Mouse (Mus musculus) CH12.LX (cell line): ENCODE measurements around the gene Mamstr. TPM values are rescaled to one million over a fixed set of nuclear protein-coding genes. Genes with fewer than 3 reads are reported as not detected.

Source experiments
- DNase-seq: peaks from one replicate; pipeline ENCODE4 v3.0.0-alpha.2; 2013; ENCODE audit errors: extremely low read depth
- H3K27ac ChIP-seq: 2 replicates; pipeline ENCODE4 v1.5.1; 2012; ENCODE audit warnings: low read depth, mild to moderate bottlenecking, control low read depth, moderate library complexity; ENCODE audit not compliant: insufficient read depth
- H3K27me3 ChIP-seq: replicated peaks from 2 replicates; pipeline ENCODE3; 2012; ENCODE audit warnings: inconsistent platforms
- H3K36me3 ChIP-seq, 2 experiments: replicated peaks in 1 of 2; 2 replicates each; pipeline versions ENCODE3 to v1.6.1; 2012; ENCODE audit warnings: inconsistent platforms in 1 of 2, low read length in 1 of 2, mild to moderate bottlenecking in 1 of 2, mixed read lengths in 1 of 2, moderate library complexity in 1 of 2; ENCODE audit not compliant: control insufficient read depth in 1 of 2, insufficient read depth in 1 of 2
- H3K4me1 ChIP-seq, 2 experiments: 2 replicates each; pipeline ENCODE4 v1.6.1; 2012; ENCODE audit warnings: inconsistent platforms in 1 of 2, moderate library complexity in 1 of 2; ENCODE audit not compliant: insufficient read depth in 2 of 2, control insufficient read depth in 1 of 2
- H3K4me2 ChIP-seq: 2 replicates; pipeline ENCODE4 v1.6.1; 2012; ENCODE audit warnings: low read depth, mild to moderate bottlenecking, control low read depth; ENCODE audit not compliant: poor library complexity, insufficient read depth, severe bottlenecking
- H3K4me3 ChIP-seq, 3 experiments: fragments of 150-350 bp in 1 of 3; sonication (generic) in 1 of 3; replicated peaks in 1 of 3; 2 replicates each; pipeline versions ENCODE3 to v1.5.1; 2011 to 2012; ENCODE audit warnings: low read depth in 2 of 3, low read length in 2 of 3, mild to moderate bottlenecking in 2 of 3, moderate library complexity in 2 of 3, control low read depth in 1 of 3, improper control_type of control experiment in 1 of 3, inconsistent platforms in 1 of 3, mixed read lengths in 1 of 3; ENCODE audit not compliant: poor library complexity in 1 of 3
- H3K79me2 ChIP-seq: replicated peaks from 2 replicates; pipeline ENCODE4 v1.6.1; 2012; ENCODE audit warnings: mild to moderate bottlenecking, moderate library complexity; ENCODE audit not compliant: control insufficient read depth, poor library complexity, insufficient read depth, severe bottlenecking; ENCODE audit errors: extremely low read depth
- H3K9ac ChIP-seq: 2 replicates; pipeline ENCODE4 v1.6.1; 2012; ENCODE audit warnings: low read depth, mild to moderate bottlenecking, control low read depth, moderate library complexity; ENCODE audit not compliant: insufficient read depth
- H3K9me3 ChIP-seq: replicated peaks from 2 replicates; pipeline ENCODE3; 2012; ENCODE audit warnings: low read length, inconsistent platforms, mixed read lengths
- CHD1 ChIP-seq: IDR thresholded peaks from 2 replicates; pipeline ENCODE4 v1.6.1; 2012; ENCODE audit warnings: low read depth, low read length, improper control_type of control experiment, inconsistent platforms
- CTCF ChIP-seq, 2 experiments: IDR thresholded peaks in 1 of 2; conservative IDR thresholded peaks in 1 of 2; 2 replicates each; pipeline ENCODE4 v1.5.1; 2011 to 2012; ENCODE audit warnings: low read depth in 2 of 2, low read length in 2 of 2, improper control_type of control experiment in 1 of 2, inconsistent platforms in 1 of 2, mild to moderate bottlenecking in 1 of 2, moderate library complexity in 1 of 2
- E2F4 ChIP-seq: IDR thresholded peaks from 2 replicates; pipeline ENCODE4 v1.6.1; 2011; ENCODE audit warnings: low read depth, low read length, improper control_type of control experiment; ENCODE audit not compliant: insufficient replicate concordance
- ELF1 ChIP-seq: IDR thresholded peaks from 2 replicates; pipeline ENCODE4 v1.6.1; 2014; ENCODE audit warnings: low read depth, mild to moderate bottlenecking, inconsistent platforms, low read length, improper control_type of control experiment
- EP300 ChIP-seq: IDR thresholded peaks from 2 replicates; pipeline ENCODE4 v1.6.1; 2011; ENCODE audit warnings: low read length, improper control_type of control experiment
- HCFC1 ChIP-seq: IDR thresholded peaks from 2 replicates; pipeline ENCODE4 v1.6.1; 2012; ENCODE audit warnings: low read depth, mild to moderate bottlenecking, inconsistent platforms, low read length, improper control_type of control experiment
- JUN ChIP-seq: IDR thresholded peaks from 2 replicates; pipeline ENCODE4 v1.6.1; 2011; ENCODE audit warnings: low read depth, mild to moderate bottlenecking, low read length, improper control_type of control experiment, moderate library complexity; ENCODE audit not compliant: insufficient read depth
- MEF2A ChIP-seq: IDR thresholded peaks from 2 replicates; pipeline ENCODE4 v1.6.1; 2014; ENCODE audit warnings: low read depth, mild to moderate bottlenecking, inconsistent platforms, low read length, improper control_type of control experiment, borderline replicate concordance
- MXI1 ChIP-seq: IDR thresholded peaks from 2 replicates; pipeline ENCODE4 v1.6.1; 2011; ENCODE audit warnings: mild to moderate bottlenecking, low read depth, low read length, improper control_type of control experiment
- MYC ChIP-seq: IDR thresholded peaks from 2 replicates; pipeline ENCODE4 v1.6.1; 2011; ENCODE audit warnings: low read depth, mild to moderate bottlenecking, improper control_type of control experiment, low read length
- NELFE ChIP-seq: IDR thresholded peaks from 2 replicates; pipeline ENCODE4 v1.6.1; 2011; ENCODE audit warnings: low read depth, low read length, improper control_type of control experiment
- NRF1 ChIP-seq: IDR thresholded peaks from 2 replicates; pipeline ENCODE4 v1.6.1; 2014; ENCODE audit warnings: low read depth, mild to moderate bottlenecking, inconsistent platforms, low read length, improper control_type of control experiment, moderate library complexity
- PAX5 ChIP-seq: IDR thresholded peaks from 2 replicates; pipeline ENCODE4 v1.6.1; 2012; ENCODE audit warnings: low read length, inconsistent platforms, mixed read lengths
- POLR2A ChIP-seq: IDR thresholded peaks from 2 replicates; pipeline ENCODE4 v1.6.1; 2011; ENCODE audit warnings: low read depth, mild to moderate bottlenecking, improper control_type of control experiment, low read length
- RAD21 ChIP-seq: IDR thresholded peaks from 2 replicates; pipeline ENCODE4 v1.6.1; 2011; ENCODE audit warnings: low read depth, mild to moderate bottlenecking, low read length, improper control_type of control experiment, moderate library complexity
- SMC3 ChIP-seq: IDR thresholded peaks from 2 replicates; pipeline ENCODE4 v1.6.1; 2011; ENCODE audit warnings: low read depth, low read length, improper control_type of control experiment
- TCF12 ChIP-seq: IDR thresholded peaks from 2 replicates; pipeline ENCODE4 v1.6.1; 2014; ENCODE audit warnings: low read depth, mild to moderate bottlenecking, inconsistent platforms, low read length, improper control_type of control experiment
- UBTF ChIP-seq: IDR thresholded peaks from 2 replicates; pipeline ENCODE4 v1.6.1; 2012; ENCODE audit warnings: low read depth, mild to moderate bottlenecking, inconsistent platforms, low read length, improper control_type of control experiment, moderate library complexity
- USF1 ChIP-seq: IDR thresholded peaks from 2 replicates; pipeline ENCODE4 v1.6.1; 2014; ENCODE audit warnings: low read depth, mild to moderate bottlenecking, inconsistent platforms, low read length, improper control_type of control experiment
- USF2 ChIP-seq: conservative IDR thresholded peaks from 2 replicates; pipeline ENCODE4 v1.6.1; 2011; ENCODE audit warnings: low read depth, low read length, improper control_type of control experiment
- ZMIZ1 ChIP-seq: IDR thresholded peaks from 2 replicates; pipeline ENCODE4 v1.6.1; 2012; ENCODE audit warnings: low read depth, mild to moderate bottlenecking, inconsistent platforms, low read length, improper control_type of control experiment
- dilution Hi-C: fragments of 300-500 bp; cut with MboI; formaldehyde crosslinking; loops from 2 replicates; pipeline ENCODE4 v1.14.3; 2020; ENCODE audit warnings: low sequenced_read_pairs; ENCODE audit not compliant: extremely low pct_unique_long_range_greater_than_20kb, extremely low pct_ligation_motif_present
- in situ Hi-C: fragments of 300-500 bp; cut with MboI; formaldehyde crosslinking; loops from 3 replicates; pipeline ENCODE4 v1.14.3; 2019; ENCODE audit warnings: low sequenced_read_pairs, low pct_ligation_motif_present, low pct_unique_long_range_greater_than_20kb, mixed read lengths
- polyA plus RNA-seq: library from polyadenylated mRNA; unstranded; fragments of >175 nt; gene quantifications from 2 replicates; pipeline ENCODE4 v1.2.1, GENCODE M21; 2012; ENCODE audit warnings: low read depth; ENCODE audit not compliant: insufficient read length
- total RNA-seq, 2 experiments: library from RNA; depleted of rRNA; stranded (reverse); fragments of 300-350 nt in 1 of 2; fragments of >200 nt in 1 of 2; gene quantifications; 2 replicates each; pipeline ENCODE4 v1.2.3; 2012 to 2014

The Mamstr gene
- total and polyA plus RNA-seq, 3 experiments: 0.17 to 0.31 TPM; not detected in 1

DNA sequence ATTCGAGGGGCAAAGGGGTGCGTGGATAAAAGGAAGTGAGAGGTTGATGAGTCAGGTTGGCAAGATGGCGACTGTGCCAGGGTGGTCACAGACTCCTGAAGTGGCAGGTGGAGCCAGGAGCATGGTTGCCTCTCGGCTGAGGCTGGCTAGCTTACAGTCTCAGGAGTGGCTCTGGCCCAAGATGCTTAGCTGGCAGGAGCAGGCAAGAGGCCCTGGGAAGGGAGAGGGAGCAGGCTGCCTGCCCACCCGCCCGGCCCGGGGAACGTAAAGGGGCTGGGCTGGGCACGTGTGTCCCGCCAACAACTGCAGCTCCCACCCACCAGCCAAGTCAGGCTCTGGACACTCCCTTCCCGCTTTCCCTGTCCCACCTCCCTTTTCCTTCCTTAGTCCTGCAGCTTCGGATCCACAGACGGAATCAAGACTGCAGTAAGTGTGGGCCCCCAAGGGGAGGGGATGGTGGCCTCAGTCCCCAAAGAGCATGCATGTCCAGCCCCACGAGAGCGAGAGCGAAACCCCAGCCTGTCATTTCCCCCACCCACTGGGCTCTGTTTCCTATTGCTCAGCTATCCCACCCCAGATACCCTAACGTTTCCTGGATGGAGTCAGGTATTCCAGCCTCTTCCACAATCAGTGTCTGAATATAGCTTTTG lies 1.7 kb downstream of the Mamstr start:
- no peak for DNase-seq
- Histone ChIP-seq H3K36me3 (peaks cover 0 to 9% of the 10 kb centered on the region in 2 experiments), H3K4me3 (no peak overlapping the region), H3K27ac (no peak overlapping the region), H3K27me3 (no peaks in the 10 kb centered on the region), H3K4me1 (peaks cover 34 to 95% of the 10 kb centered on the region in 2 experiments), H3K79me2 (no peaks in the 10 kb centered on the region), H3K4me2 (no peak overlapping the region), H3K9me3 (peaks cover 2% of the 10 kb centered on the region), H3K9ac (no peak overlapping the region)
- in situ Hi-C loops: no loop called here
- no peak for TF ChIP-seq RAD21
- TF ChIP-seq SMC3: no peak
- TF ChIP-seq POLR2A: no peak
- no peak for TF ChIP-seq USF2
- no peak for TF ChIP-seq CTCF (conservative IDR thresholded peaks at IDR 0.05 in 1 of 2, IDR thresholded peaks at IDR 0.05 in 1 of 2; ENCODE audit: low read depth in 2 of 2, low read length in 2 of 2)
- TF ChIP-seq E2F4: no peak
- no peak for TF ChIP-seq USF1
- no peak for TF ChIP-seq UBTF
- TF ChIP-seq NRF1: no peak
- TF ChIP-seq MYC: no peak
- TF ChIP-seq NELFE: no peak
- TF ChIP-seq TCF12: no peak
- TF ChIP-seq ZMIZ1: no peak
- TF ChIP-seq EP300: no peak
- no peak for TF ChIP-seq JUN
- TF ChIP-seq ELF1: no peak
- dilution Hi-C loops: no loop called here

DNA sequence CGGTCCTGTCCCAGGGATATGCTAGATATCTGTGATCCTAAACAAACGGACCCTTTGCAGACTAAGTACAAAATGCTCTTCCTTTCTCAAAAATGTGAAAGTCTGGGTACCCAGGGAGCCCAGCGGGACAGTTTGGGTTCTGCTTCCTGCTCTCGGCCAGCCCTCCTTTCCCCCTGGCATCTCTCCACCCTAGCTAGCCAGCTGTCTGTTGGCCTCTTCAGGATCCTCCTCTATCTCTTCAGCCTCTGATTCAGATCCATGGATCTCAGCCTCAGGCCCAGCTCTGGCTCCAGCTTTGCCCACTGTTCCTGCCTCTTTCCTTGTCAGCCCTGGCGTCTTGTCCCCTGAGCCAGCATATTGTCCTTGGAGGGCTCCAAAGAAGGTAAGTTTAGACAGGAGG lies 2.3 kb downstream of the Mamstr start:
- no peak for TF ChIP-seq HCFC1
- TF ChIP-seq MXI1: no peak
- TF ChIP-seq CHD1: no peak
- no peak for TF ChIP-seq EP300
- no peak for TF ChIP-seq MEF2A
- TF ChIP-seq PAX5: no peak
- no peak for TF ChIP-seq NELFE
- TF ChIP-seq, all 38 proteins: peak for 0
- no peaks in the 10 kb centered on the region for H3K27me3 ChIP-seq
- dilution Hi-C loops (no loop called here), in situ Hi-C loops (no loop called here)
- H3K4me2 ChIP-seq: no peak overlapping the region
- peaks cover 0 to 5% of the 10 kb centered on the region in 2 experiments for H3K36me3 ChIP-seq
- H3K9me3 ChIP-seq: no peaks in the 10 kb centered on the region
- DNase-seq: no peak
- H3K4me1 ChIP-seq: peaks cover 34 to 97% of the 10 kb centered on the region in 2 experiments
- no peak overlapping the region for H3K9ac ChIP-seq
- no peak overlapping the region for H3K4me3 ChIP-seq
- no peak overlapping the region for H3K27ac ChIP-seq
- H3K79me2 ChIP-seq: no peaks in the 10 kb centered on the region
